Mouse (Mus musculus) liver, embryonic 15.5 days (tissue): ENCODE measurements at regions not wholly inside any gene's neighbourhood (a gene's known extent, or its start where the extent isn't known, plus 50 kb on each side); places are given as distances from the start of the nearest gene placed in this dataset.
A peak's percentile ranks its signal among the peaks of the same experiment; 100 is the strongest.

Experiments
- ATAC-seq: fragments of 200-750 bp; cut with Nextera tagmentation; 2 replicates; pipeline ENCODE4 v1.8.0; 2017; ENCODE audit warnings: moderate number of reproducible peaks, mild to moderate bottlenecking, moderate library complexity; ENCODE audit not compliant: insufficient read depth
- H3K27ac ChIP-seq: fragments of 300-500 bp; sonication (generic); replicated peaks from 2 replicates; pipeline ENCODE4 v1.5.1; 2015; ENCODE audit warnings: mild to moderate bottlenecking, inconsistent platforms
- H3K27me3 ChIP-seq: fragments of 300-500 bp; sonication (generic); 2 replicates; pipeline ENCODE4 v1.6.1; 2015; ENCODE audit warnings: mild to moderate bottlenecking, inconsistent platforms
- H3K36me3 ChIP-seq: fragments of 300-500 bp; sonication (generic); replicated peaks from 2 replicates; pipeline ENCODE4 v1.6.1; 2015; ENCODE audit warnings: moderate library complexity, mild to moderate bottlenecking, inconsistent platforms
- H3K4me1 ChIP-seq: fragments of 300-500 bp; sonication (generic); replicated peaks from 2 replicates; pipeline ENCODE4 v1.6.1; 2015; ENCODE audit warnings: inconsistent platforms
- H3K4me2 ChIP-seq: fragments of 300-500 bp; sonication (generic); 2 replicates; pipeline ENCODE4 v1.6.1; 2015; ENCODE audit warnings: moderate library complexity, mild to moderate bottlenecking, inconsistent platforms
- H3K4me3 ChIP-seq: fragments of 300-500 bp; sonication (generic); replicated peaks from 2 replicates; pipeline ENCODE4 v1.5.1; 2015; ENCODE audit warnings: mild to moderate bottlenecking, inconsistent platforms
- H3K9ac ChIP-seq: fragments of 300-500 bp; sonication (generic); 2 replicates; pipeline ENCODE4 v1.6.1; 2015; ENCODE audit warnings: moderate library complexity, mild to moderate bottlenecking, inconsistent platforms
- H3K9me3 ChIP-seq: fragments of 300-500 bp; sonication (generic); replicated peaks from 2 replicates; pipeline ENCODE4 v1.6.1; 2016; ENCODE audit warnings: inconsistent platforms
- WGBS: fragments of 180-500 bp; shearing (Covaris S2); methylation state at CpG from one replicate; pipeline ENCODE4 v1.1.7; 2015; ENCODE audit warnings: mixed read lengths; ENCODE audit not compliant: insufficient replicate concordance; 5-methylcytosine and 5-hydroxymethylcytosine counted together

DNA sequence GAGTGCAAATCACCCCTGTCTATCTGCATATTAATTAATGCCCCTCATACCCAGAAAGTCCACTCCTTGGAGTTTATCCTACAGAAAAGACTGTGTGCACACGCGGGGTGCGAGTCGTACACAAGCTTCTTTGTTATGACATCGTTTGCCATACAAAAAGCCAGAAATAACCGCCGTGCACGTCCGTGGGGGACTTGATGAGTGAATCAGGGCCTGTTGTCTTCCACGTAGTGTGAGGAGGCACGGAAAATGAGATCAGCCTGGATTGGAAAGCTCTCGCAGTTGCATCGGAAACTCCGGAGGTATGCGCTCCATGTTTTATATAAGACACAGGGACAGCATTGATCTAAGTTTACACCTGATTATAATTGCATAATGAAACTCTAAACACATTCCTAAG lies 120.3 kb downstream of the Etnk1 start:
- ATAC-seq: no peak

DNA sequence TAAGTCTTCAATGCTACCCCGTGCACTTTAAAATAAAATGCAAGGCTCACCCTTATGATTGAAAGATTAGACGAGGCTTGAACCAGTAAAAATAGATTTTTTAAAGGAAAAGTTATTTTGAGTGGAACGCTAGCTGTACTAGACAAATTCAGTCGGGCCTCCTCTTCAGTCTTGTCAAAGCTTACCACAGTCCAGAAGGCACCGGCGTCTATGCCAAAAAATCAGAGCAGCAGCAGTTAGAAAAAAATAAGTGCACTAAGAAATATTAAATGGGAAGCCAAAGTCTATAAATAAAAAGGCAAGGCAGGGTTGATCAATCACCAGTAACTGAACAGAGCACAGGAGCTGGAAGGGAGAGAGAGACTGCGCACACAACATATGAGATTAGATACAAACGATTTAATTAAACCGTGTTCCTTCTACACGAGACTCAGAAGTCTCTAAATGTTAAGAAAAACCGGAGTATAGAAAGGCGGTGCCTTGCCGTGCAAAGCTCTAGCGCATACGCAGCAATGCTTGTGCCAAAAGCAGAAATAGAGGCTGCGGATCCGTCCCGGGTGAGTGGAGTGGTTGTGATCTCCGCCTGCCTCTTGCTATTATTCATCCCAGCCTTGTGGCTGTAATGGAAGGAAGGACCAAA lies 121.6 kb downstream of the Etnk1 start:
- no peak overlapping the region for H3K4me2 ChIP-seq
- no peaks in the 10 kb centered on the region for H3K36me3 ChIP-seq
- H3K4me1 ChIP-seq: no peaks in the 10 kb centered on the region
- no peaks in the 10 kb centered on the region for H3K27me3 ChIP-seq
- ATAC-seq: no peak
- WGBS: 75% methylated on average over 19 of the region's 19 CpGs
- H3K4me3 ChIP-seq: no peak overlapping the region
- no peaks in the 10 kb centered on the region for H3K9me3 ChIP-seq
- no peak overlapping the region for H3K27ac ChIP-seq
- no peak overlapping the region for H3K9ac ChIP-seq

More for the DNA sequence above, 120.3 kb downstream of the Etnk1 start:
- H3K4me1 ChIP-seq: no peaks in the 10 kb centered on the region
- no peak overlapping the region for H3K9ac ChIP-seq
- no peaks in the 10 kb centered on the region for H3K27me3 ChIP-seq
- H3K27ac ChIP-seq: no peak overlapping the region
- no peaks in the 10 kb centered on the region for H3K36me3 ChIP-seq
- 81% methylated on average over 15 of the region's 15 CpGs for WGBS
- H3K4me2 ChIP-seq: no peak overlapping the region
- no peaks in the 10 kb centered on the region for H3K9me3 ChIP-seq
- no peak overlapping the region for H3K4me3 ChIP-seq

DNA sequence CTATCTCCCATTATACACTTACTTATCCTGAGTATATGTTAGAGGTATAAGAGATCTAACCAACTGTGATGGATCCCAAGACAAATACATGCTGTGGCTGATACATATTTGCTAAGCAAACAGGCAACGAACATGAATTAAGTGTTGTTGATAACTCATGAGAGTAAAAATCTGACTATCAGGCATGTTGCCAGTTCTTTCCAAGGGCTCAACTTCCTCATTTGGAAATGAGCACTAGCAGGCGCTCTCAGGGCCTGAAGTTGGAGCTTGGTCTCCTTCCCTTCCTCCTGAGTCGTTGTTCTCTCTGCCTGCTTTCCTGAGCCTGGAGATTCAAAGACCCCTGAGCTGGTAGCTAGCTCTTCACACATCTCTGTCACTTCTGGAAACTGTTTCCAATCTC lies 126.6 kb downstream of the Etnk1 start:
- Histone ChIP-seq H3K9me3 (no peaks in the 10 kb centered on the region), H3K9ac (no peak overlapping the region), H3K4me2 (no peak overlapping the region), H3K4me1 (no peaks in the 10 kb centered on the region), H3K4me3 (no peak overlapping the region), H3K27ac (no peak overlapping the region), H3K36me3 (no peaks in the 10 kb centered on the region), H3K27me3 (no peaks in the 10 kb centered on the region)
- WGBS: 42% methylated on average over 3 of the region's 3 CpGs
- no peak for ATAC-seq

DNA sequence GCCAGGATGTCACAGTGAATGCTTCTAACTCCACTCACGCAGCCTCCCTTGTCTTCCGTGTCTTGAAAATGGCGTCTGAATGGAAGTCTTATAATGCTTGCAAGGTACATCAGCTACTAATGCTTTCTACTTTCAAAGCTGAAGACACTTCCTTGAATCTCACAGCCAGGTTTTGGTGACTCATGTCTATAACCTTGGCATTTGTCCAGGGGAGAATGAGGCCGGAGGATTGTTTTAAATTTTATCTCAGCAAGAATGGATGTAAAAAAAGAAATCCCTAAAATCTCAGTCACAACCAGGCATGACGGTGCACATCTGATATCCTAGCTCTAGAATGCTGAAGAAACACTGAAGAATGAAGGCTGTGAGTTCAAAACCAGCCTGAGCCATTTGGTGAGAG lies 131.4 kb downstream of the Etnk1 start:
- Histone ChIP-seq H3K4me2 (no peak overlapping the region), H3K27ac (no peak overlapping the region), H3K9ac (no peak overlapping the region), H3K4me1 (no peaks in the 10 kb centered on the region), H3K36me3 (no peaks in the 10 kb centered on the region), H3K4me3 (no peak overlapping the region), H3K27me3 (no peaks in the 10 kb centered on the region), H3K9me3 (no peaks in the 10 kb centered on the region)
- ATAC-seq: no peak
- 61% methylated on average over 5 of the region's 5 CpGs for WGBS

DNA sequence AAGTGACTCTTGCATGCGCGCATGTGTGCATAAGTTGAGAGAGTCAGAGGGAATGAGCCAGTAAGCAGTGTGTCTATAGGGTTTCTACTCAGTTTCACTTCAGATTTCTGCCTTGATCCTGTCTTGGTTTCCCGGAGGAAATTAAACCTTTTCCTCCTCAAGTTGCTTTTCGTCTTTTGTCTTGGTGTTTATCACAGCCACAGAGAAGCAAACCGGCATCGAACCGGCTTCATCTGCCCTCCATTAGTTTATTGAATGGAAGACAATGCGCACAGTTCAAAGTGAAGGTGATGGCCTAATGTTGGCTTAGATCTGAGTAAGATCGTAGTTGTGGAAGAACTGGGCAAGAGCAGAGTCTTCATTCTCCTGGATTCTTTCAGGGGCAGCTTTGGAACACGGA lies 134.4 kb downstream of the Etnk1 start:
- no peak for ATAC-seq
- H3K36me3 ChIP-seq: no peaks in the 10 kb centered on the region
- no peak overlapping the region for H3K9ac ChIP-seq
- 78% methylated on average over 10 of the region's 10 CpGs for WGBS
- no peaks in the 10 kb centered on the region for H3K4me1 ChIP-seq
- no peaks in the 10 kb centered on the region for H3K27me3 ChIP-seq
- H3K27ac ChIP-seq: no peak overlapping the region
- H3K4me3 ChIP-seq: no peak overlapping the region
- no peak overlapping the region for H3K4me2 ChIP-seq
- no peaks in the 10 kb centered on the region for H3K9me3 ChIP-seq

DNA sequence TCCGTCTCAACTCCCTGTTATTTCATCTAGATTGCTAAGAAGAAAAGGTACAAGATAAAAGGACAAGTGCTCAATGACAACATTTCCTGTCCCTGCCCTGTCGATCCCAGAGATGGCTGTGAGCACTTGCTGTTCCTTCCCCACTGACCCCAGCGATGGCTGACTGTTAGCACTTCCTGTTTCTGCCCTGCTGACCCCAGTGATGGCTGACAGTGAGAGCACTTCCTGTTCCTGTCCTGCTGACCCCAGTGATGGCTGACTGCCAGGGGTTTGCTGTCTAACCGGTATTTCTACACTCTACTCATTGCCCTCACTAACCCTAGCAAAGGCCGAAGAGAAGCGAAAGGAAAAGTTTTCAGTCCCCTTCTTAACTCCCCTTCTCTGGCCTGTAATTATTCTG lies 140.3 kb downstream of the Etnk1 start:
- peak; percentile 37; the same call in 1 of the 2 replicates for ATAC-seq
- 50% methylated on average over 6 of the region's 6 CpGs for WGBS
- no peaks in the 10 kb centered on the region for H3K27me3 ChIP-seq

DNA sequence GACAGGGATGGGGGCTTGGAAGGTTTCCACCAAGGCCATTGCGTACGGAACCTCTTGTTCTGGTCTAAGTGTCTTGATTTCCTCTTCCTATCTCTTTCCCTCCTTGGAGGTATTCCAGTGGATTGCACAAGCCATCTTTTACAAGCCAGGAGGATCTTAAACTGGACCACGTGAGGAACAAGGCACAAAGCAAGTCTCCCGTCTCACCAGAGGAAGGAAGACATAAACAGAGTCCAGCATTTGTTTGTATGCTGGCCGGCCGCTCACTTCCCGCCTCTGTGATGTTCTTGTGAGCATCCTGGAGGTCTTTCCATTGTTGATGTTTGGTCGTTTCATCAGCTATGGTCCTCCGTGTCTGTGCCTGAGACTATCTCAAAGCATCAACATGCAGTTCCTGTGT lies 148.8 kb downstream of the Etnk1 start:
- H3K9me3 ChIP-seq: no peaks in the 10 kb centered on the region
- no peak overlapping the region for H3K4me2 ChIP-seq
- H3K36me3 ChIP-seq: no peaks in the 10 kb centered on the region
- ATAC-seq: no peak
- H3K27ac ChIP-seq: no peak overlapping the region
- H3K9ac ChIP-seq: no peak overlapping the region
- no peak overlapping the region for H3K4me3 ChIP-seq
- H3K4me1 ChIP-seq: no peaks in the 10 kb centered on the region
- H3K27me3 ChIP-seq: no peaks in the 10 kb centered on the region
- WGBS: 37% methylated on average over 9 of the region's 9 CpGs

More for the DNA sequence above, 140.3 kb downstream of the Etnk1 start:
- no peak overlapping the region for H3K4me2 ChIP-seq
- no peaks in the 10 kb centered on the region for H3K4me1 ChIP-seq
- no peaks in the 10 kb centered on the region for H3K36me3 ChIP-seq
- H3K4me3 ChIP-seq: no peak overlapping the region
- no peak overlapping the region for H3K9ac ChIP-seq
- H3K9me3 ChIP-seq: no peaks in the 10 kb centered on the region
- H3K27ac ChIP-seq: no peak overlapping the region

DNA sequence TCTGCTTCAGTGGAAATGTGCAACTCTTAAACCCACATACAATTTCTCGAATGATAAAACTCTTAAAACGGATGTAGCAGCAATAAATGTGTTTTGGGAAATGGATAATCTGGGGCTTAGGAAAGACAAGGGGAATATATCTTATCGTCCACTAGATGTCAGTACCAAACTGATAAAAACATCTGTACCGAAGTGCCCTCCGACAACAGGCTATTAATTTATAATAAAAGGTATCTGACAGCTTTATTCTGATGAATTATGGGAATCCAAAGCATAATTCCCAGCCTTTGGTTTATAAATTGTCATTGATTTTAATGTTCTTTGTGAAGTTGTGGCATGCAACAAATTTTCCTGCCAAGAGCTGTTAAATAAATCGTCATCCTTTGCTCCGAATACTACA lies 153.4 kb downstream of the Etnk1 start:
- Histone ChIP-seq H3K27me3 (no peaks in the 10 kb centered on the region), H3K9me3 (no peaks in the 10 kb centered on the region), H3K27ac (no peak overlapping the region), H3K36me3 (no peaks in the 10 kb centered on the region), H3K4me1 (no peaks in the 10 kb centered on the region), H3K4me3 (no peak overlapping the region), H3K4me2 (no peak overlapping the region), H3K9ac (no peak overlapping the region)
- ATAC-seq: no peak
- WGBS: 49% methylated on average over 7 of the region's 7 CpGs

DNA sequence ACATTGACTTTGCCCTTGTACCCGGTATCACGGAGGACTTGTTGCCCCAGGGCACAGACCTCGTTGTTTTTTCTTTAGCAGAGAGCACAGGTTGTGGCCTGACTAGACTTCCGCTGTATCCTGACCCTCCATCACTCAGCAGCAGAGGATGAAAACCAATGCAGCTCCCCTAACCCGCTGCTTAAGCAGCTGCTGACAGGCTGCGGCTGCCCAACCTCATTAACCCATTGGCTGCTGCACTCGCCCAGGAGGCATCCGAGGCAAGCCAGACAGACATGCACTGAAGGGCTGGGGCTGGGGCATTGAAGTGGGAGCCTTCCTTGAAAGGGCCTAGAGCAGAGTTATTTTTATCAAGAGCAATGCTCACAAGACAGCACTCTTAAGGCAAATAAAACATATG lies 157.6 kb downstream of the Etnk1 start:
- no peaks in the 10 kb centered on the region for H3K27me3 ChIP-seq
- H3K4me1 ChIP-seq: no peaks in the 10 kb centered on the region
- H3K9me3 ChIP-seq: no peaks in the 10 kb centered on the region
- H3K27ac ChIP-seq: no peak overlapping the region
- ATAC-seq: no peak
- no peak overlapping the region for H3K9ac ChIP-seq
- H3K36me3 ChIP-seq: no peaks in the 10 kb centered on the region
- H3K4me2 ChIP-seq: no peak overlapping the region
- H3K4me3 ChIP-seq: no peak overlapping the region
- WGBS: 33% methylated on average over 8 of the region's 8 CpGs

DNA sequence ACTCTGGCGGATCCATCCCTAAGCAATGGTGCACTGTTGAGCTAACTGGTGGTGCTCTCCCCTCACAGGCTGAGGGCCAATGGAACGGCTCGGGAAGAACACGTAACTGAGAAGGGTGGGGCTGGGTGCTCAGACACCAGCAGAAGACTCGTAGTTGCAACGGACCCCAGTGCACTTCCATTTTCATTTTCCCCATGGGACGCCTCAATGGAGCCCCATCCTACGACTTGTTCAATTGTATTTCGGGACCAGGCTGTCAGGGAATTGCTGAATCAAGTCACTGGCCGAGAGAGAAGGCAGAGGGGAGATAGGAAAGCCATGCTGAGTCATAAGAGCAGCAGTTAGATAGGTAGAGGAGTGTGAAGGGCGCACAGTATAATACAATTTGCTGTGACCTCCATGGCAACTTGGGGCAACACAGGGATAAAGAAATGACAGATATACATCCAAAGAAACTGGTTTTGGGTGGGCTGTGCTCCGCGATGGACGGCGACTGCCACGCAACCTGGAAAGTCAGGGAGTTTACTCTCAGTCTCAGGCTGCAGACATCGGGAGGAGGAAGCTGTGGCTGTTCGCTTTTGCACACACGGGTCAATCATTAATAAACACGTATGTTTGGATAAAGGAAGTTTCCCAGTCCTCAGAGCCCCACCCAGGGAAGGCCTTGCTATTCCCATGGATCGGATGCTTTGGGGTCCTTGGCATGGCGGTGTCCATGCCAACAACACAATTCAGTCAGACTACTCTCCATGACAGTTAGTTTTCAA lies 160.1 kb downstream of the Etnk1 start:
- no peak for ATAC-seq
- H3K4me2 ChIP-seq: peak overlapping the region; percentile 33
- no peaks in the 10 kb centered on the region for H3K27me3 ChIP-seq
- 61% methylated on average over 22 of the region's 22 CpGs for WGBS
- no peaks in the 10 kb centered on the region for H3K9me3 ChIP-seq
- H3K4me3 ChIP-seq: peak overlapping the region; percentile 17; the same call in 1 of the 2 replicates
- no peaks in the 10 kb centered on the region for H3K4me1 ChIP-seq
- no peak overlapping the region for H3K9ac ChIP-seq
- H3K36me3 ChIP-seq: no peaks in the 10 kb centered on the region
- H3K27ac ChIP-seq: no peak overlapping the region

DNA sequence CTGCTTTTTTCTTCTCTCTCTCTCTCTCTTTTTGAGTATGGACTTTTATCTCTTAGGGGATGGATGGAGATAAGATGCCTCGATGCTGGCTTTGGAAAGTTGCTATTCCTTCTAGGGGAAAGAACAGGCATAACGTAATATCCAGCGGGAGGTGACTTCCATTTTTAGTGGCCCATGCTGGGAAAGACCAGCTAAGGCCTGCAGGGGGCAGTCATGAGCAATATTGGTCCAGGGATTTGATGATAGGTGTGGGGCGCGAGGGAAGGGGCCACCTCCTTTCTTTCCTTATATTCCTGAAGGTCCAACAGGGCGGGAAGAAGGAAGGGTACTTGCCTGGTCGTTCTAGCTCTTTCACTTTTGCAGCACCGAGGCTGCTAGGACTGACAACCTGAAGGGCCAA lies 160.8 kb downstream of the Etnk1 start:
- H3K9me3 ChIP-seq: no peaks in the 10 kb centered on the region
- H3K27ac ChIP-seq: no peak overlapping the region
- H3K4me3 ChIP-seq: no peak overlapping the region
- H3K4me2 ChIP-seq: no peak overlapping the region
- no peak overlapping the region for H3K9ac ChIP-seq
- ATAC-seq: no peak
- no peaks in the 10 kb centered on the region for H3K4me1 ChIP-seq
- no peaks in the 10 kb centered on the region for H3K27me3 ChIP-seq
- no peaks in the 10 kb centered on the region for H3K36me3 ChIP-seq
- 80% methylated on average over 8 of the region's 8 CpGs for WGBS

DNA sequence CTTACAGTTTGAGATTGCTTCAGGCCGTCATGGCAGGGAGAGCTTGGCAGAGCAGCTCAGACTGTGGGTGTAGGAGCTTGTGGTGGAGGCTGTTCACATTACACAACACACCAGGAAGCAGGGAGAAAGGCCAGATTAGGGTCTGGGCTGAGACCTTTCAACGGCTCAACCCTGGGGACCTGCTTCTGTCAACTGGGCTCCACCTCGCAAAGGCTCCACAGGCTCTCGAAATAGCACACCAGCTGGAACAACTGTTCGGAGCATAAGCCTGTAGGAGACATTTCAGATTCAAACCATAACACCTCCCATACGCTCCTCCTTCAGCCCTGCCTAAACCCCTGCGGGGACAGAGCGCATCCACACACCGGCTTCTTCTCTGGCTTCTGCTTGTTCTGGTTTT lies 161.2 kb downstream of the Etnk1 start:
- no peaks in the 10 kb centered on the region for H3K27me3 ChIP-seq
- no peaks in the 10 kb centered on the region for H3K9me3 ChIP-seq
- no peak overlapping the region for H3K4me2 ChIP-seq
- 69% methylated on average over 9 of the region's 9 CpGs for WGBS
- no peak overlapping the region for H3K27ac ChIP-seq
- no peaks in the 10 kb centered on the region for H3K4me1 ChIP-seq
- no peaks in the 10 kb centered on the region for H3K36me3 ChIP-seq
- H3K9ac ChIP-seq: no peak overlapping the region
- no peak for ATAC-seq
- no peak overlapping the region for H3K4me3 ChIP-seq
